Mouse (Mus musculus) c-Kit-negative CD71-positive TER-119-positive erythroid progenitor cells, embryonic 14.5 days (primary cell): ENCODE results near the gene Rnf212b.
"Not testable (repeated sequence)": the region's sequence is repeated elsewhere in the genome, so short reads cannot be mapped to it uniquely, and the experiment has no call there.

Source experiments
- DNase-seq: peaks from one replicate; pipeline ENCODE4 v3.0.0-alpha.2; 2013; ENCODE audit warnings: low read depth, low spot score

Rnf212b gene

DNA sequence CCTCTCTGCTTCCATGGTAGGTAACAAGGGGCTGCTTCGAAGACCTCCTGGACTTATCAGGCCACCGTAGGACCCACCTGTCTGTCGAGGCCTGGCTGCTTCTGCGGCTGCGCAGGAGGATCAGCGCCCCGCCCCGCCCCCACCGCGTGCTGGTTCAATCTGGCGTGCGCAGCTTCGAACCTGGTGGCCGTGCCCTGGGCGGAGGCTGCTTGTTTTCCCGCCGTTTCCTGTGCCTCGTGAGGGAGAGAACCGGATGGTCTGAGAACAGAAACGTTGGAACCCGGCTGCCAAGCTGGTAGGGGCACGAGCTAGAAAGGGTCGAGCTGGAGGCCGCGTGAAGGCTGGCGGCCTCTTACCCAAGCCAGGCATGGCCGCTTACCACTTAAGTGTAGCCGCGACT, at the start of gene Rnf212b:
Rnf212b (plus strand) TSS at position 151 of the 400 bp plus-strand sequence.
- DNase-seq: no peak

DNA sequence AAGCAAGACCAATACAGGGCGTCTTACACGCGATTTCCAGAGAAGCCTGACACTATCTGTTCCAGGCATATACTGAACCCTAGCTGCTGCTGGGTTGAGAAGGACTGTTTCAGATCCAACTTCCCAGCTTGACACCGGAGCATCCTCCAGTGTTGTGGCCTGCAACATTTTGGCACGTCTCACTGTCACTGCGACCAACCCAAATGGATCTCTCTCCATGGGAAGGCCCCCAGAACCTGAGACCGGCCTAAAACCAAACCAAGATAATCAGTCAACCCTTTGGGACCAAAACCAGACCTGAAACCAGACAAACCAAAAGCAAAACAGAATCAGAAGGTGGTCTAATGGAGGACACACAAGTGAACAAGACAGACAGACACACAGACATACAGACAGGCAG, 47.0 kb upstream of the Rnf212b start:
- not testable (repeated sequence) for DNase-seq

DNA sequence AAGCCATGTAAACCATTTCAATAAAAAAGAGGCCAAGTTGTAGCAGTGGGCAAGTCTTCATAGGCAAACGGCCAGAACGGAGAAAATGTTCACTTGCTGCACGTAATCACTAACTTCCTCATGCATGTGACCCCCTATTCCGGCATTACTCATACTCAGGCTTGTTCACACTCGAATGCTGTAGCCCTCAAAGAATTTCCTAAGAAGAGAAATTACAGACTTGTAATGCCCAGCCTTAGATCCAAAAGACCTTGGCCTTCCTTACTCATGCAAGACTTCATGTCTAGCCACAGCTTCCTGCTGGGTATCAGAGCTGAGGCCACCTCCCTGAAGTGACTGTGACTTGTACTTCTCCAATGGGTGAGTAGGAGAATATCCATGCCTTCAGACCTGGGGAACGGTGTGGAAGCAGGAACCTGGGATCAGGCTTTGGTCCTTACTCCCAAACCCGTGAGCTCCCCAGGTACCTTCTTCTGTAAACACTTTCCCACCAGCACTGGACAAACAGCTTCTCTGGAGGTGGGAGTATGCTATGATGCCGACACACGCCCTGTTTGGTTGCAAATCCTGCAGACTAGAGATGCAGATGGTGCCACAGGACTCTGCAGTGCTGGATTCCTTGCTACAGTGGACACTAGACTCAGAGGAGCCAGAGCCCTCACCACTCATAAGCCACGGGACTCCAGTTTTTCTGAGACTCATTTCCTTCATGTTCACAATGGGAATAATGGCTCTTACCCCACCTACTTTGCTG, 45.5 kb upstream of the Rnf212b start:
- DNase-seq: no peak

DNA sequence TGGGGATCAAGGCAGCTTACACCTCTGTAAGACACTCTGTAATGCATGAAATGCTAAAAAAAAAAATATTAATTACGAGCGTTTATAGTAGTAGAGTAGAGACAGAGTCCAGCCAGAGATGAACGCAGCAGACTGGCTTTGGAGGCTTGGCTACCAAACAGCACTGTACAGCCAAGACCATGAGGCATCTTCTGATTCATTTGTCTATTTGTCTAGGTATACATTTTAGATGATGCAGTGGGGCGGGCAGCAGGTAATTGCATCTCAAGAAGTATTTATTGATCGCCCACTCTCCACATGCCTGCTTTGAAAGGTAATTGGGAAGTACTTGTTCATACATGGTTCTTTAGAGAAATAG, 44.9 kb upstream of the Rnf212b start:
- no peak for DNase-seq

DNA sequence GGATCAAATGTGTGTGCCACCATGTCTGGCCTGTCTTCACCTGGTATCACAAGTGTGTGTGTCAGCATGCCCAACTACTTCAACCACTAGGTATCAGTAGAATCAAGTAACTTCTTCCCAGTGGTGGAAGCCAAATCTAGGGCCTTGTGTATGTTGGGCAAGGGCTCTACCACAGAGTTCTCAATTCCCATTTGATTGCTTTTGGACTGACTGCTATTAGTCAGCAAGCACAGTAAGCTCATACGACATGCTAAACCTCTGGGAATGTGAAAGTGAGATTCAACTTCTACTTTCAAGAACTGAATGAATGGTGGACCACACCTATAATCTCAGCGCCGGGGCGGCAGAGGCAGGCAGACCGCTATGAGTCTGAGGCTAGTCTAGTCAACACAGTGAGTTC, 43.6 kb upstream of the Rnf212b start:
- DNase-seq: no peak

DNA sequence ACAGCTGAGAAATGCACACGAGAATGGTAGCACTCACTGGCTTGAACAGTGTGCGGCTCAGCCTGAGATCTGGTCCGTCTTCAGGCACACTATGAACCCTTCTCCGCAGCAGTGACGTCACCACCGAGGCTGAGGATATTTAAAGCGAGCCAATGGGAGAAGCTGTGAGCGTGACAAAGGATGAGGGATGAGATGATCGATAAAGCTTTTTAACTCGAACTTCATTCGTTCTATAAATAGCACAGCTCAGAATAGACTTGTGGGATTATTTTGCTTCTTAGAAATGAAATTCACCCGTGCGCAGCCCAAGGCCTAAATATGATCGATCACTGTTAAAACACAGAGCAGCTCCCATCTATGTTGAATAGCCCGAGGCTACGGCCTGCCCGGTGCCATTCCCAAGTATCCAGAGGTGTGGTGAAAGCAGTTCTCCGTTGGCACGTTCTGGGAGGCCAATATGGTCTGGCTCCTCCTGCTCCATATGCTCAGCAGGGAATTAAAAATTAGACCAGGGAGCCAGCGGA, 41.5 kb upstream of the Rnf212b start:
- DNase-seq: no peak

DNA sequence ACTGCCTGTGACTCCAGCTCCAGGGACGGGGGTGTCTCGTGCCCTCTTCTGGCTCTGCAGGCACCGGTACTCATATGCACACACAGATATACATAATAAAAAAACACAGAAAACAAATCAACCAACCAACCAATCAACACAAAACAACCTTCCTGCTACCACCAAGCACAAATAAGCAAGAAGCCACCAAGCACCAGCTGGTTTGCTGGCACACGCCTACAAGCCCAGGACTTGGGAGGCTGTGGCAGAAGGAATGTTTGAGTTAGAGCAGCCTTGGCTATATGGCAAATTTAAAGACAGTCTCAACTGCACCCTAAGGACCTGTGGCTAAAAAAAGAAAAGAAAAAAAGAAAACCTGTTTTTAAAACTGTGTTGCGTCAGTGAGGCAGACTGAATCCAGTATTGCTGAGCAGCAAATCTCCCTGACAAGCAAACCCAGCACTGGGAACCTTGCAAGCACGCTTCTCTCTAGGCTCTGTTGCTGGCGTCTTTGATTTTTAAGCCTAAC, 38.4 kb upstream of the Rnf212b start:
- DNase-seq: no peak

DNA sequence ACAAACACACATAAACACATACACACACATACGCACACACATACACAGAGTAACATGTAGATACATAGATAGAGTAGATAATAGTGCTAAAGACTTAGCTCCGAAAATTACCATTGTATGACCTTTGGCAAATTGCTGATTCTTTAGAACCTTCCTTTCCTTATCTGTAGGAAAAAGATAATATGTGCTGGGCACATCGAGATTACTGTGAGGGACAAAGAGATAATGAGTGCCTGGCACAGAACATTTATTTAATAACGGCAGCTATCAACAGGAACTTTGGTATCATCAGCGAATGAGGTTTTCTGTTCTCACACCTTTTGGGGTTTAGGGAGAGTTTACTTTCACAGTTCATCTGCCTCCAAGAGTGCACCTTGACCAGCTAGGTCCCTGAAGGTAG, 37.2 kb upstream of the Rnf212b start:
- DNase-seq: no peak

DNA sequence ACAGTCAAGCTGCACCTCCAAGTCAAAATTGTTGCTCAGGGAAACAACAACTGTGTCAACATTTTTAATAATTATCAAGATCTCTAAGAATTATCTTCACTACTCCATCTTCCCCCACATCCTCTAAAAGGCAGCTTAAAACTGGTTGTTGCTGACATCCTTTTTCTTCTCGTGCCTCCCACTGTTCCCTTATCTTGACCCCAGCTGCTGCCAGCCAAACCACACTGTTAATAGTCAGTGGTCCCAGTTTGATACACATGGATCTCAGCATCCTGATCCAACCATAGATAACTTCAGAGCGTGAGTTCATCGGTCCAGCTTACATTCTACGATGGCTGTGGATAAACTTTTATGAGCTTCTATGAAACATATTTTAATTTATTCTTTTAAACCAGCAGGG, 36.0 kb upstream of the Rnf212b start:
- DNase-seq: no peak

DNA sequence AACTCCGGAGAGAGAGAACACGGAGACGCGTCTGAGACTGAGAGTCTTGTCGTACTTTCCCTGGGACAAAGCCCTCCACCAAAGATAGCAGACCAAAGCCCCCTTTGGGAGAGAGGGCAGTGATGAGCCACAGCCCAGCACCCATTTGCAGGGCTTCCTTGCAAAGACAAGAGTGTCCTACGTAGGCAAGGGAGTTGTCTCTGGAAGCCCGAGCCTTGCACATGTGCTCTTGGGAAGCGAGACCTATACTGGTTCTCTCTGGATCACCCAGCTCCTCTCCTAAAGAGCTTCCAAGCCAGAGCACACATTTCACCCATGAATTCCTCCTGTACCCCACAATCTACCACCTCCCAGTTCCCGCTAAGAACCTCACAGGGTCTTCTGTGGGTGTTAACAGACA, 33.9 kb upstream of the Rnf212b start:
- no peak for DNase-seq

DNA sequence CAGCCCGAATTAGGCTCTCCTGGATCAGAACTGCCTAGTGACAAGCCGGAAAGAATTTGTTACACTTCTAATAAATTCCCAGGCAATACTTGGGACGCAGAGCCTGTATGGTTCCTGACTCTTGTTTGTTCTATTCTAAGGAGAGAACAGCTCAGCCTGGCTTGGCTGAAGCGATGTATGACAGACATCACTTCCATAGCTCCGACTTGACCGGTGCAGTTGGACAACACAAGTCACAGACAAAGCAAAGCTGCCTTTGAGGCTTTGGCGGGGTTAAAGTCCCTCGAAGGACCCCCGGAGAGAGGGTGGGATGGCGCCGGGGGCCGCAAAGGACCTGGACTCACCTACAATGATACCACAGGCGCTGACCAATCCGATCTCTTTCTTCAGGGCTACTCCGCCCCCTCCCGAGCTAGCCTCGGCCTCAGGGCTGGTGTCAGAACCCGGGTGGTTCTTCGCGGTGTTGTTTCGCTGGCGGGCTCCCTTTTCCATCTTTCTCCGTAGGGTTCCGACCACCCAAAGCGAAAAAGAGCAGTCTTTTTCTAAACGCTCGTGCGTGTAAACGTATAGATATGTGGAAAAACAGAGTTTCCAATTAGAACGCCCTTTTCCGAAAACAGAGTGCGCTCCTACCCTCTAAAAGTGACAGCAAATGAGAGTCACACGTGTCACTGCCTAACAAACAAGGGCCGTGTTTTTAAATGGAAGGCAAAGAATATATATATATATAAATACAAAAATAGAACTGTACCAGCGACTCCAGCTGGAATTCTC, 32.9 kb upstream of the Rnf212b start:
- DNase-seq: no peak

DNA sequence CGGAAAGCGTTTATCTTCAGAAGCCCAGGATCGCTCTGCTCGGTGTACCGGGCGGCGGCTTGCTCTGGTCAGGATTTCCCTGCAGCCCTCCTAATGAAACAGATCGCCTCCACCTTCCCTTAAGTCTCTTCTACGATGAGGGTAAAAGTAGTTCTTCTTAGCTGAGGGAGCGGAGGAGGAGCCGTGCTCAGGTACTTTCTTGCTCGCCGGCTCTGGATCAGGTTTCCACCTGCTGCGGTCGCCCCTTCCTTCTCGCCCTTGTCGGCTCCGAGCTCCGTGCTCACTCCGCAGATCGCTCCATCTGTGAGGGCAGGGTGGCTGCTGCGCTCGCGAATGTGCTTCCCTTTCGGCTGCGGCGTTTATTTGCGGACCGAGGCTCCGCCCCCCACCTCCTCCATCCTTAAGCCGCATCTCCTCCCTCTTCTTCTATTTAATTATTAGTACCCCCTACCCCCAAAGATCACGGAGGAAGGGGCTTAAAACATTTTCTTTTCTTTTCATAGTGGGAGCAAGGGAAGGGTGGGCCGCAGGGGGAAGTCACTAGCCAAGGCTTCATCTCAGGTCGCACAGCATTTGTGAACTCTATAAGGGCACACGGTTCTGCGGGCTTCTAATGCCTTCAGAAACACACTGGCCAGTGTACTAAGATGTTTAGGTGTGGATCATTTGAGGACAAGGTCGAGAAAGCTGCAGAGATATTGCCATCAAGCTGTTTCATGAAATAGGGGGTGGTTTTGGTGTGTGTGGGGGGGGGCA, 32.2 kb upstream of the Rnf212b start, which contains the start of gene Slc7a8:
Slc7a8 (minus strand) TSS at position 337 of the 756 bp plus-strand sequence.
- no peak for DNase-seq

DNA sequence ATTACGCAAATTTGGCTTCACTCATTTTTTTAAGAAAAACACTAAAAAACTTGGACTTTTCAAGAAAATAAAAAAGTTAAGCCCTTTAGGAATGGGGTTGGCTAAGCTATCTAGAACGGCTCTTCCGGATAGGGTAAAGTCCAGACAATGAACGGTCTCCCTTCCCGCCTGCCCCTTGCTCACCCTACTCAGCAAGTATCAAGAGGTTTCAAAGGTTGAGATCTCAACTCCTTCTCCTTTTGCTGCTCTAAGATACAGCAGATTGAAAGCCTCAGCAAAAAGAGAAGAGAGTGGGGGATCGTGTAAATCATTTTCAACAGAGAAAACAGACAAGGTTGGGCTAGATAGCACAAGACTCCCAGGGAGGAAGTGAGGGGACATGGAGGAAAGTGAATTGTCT, 31.0 kb upstream of the Rnf212b start:
- DNase-seq: no peak

DNA sequence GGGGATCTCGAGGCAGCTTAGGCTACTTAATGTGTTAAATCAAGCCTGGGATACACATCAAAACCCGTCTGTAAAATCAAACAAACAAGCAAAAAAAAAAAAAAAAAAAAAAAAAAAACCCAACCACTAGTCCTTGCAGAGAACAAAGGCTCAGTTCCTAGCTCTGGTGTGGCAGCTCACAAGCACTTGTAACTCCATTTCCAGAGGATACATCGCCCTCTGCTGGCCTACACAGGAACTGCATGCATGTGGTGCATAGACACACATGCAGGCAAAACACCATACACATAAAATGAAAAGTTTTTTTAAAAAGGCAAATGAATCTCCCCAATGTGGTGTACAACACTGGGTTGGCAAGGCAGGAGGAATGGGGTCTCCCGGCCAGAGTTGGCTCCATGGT, 28.0 kb upstream of the Rnf212b start:
- DNase-seq: peak; percentile 64

DNA sequence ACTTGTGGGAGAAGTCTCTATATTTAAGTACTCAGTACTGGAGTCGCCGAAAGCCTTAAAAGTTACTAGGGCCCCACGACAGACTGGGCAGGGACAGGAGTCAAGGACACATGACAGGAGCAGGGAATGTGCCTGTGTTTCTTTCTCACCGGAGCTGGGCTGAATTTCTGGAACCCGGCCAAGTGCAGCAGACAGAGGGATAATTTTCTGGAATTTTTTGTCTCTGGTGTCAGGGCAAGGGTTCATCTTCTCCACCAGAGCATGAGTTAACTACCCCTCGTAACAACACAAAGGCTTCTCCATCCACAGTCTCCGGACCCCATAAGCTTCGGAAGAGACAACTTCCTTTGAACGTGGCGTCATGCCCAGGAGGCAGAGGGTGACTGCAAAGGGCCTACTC, 27.5 kb upstream of the Rnf212b start:
- DNase-seq: no peak

DNA sequence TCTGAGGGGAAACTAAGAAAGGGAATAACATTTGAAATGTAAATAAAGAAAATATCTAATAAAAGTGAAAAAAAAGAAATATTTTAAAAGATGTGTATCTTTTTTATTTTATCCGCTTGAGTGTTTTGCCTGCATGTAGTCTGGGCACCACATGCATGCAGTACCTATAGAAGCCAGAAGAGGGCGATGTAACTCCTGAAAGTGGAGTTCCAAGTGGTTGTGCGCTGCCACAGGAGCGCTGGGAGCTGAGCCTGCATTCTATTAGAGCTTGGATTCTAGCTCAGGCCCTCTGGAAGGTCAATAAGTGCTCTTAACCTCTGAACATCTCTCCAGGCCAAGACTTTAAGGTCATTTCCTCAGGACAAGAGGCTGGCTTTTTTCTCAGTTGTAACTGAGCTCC, 26.7 kb upstream of the Rnf212b start:
- no peak for DNase-seq

DNA sequence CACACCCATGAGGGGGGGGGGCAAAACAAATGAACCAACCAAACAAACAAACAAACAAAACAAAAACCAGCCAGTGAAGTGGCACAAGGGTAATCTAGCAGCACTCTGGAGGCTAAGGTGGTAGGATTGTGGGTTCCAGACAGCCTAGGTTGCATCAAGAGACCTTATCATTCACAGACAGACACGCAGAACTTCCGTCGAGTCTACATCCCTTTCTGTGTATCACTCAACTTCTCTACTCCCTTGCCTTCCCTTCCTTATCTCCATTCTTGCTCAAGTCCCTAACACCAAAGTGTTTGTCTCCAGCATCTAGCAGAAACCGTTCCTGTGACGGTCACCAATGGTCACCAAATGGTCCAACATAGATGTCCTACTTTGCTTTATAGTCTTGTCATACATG, 25.7 kb upstream of the Rnf212b start:
- no peak for DNase-seq

DNA sequence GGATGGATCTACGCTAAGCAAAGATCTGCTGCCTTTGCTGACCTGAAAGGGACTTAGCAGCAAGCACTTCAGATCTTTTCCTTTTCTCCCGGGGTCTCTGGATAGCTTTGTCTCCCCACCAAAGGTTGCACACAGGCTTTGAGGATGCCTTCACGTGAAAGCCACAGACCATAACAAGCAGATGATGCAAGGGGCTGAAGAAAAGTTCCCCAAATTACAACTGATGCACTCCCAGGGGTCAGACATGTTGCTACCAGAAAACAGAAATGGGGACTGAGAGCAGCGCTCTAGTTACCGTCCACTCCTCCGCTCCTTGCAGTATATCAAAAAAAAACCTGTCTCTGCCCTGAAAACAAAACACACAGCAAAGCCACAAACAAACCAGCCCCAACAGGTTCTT, 21.8 kb upstream of the Rnf212b start:
- DNase-seq: no peak

DNA sequence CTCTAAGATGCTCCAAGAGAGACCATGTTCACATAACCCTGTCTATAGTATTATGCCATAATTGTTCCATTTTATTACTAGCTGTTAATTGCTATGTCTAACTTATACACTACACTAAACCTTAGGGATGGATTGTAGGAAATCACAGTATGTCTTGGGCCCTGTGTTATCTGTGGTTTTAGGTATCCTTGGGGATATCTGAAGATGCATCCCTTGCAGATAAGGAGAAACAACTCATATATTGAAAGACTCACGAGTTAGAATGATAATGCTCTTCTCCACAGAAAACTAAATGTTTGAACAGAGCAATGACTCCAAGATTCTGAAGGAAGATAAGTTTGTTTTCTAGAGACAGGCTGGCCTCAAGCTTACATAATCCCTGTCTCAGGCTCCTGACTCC, 20.6 kb upstream of the Rnf212b start:
- no peak for DNase-seq

DNA sequence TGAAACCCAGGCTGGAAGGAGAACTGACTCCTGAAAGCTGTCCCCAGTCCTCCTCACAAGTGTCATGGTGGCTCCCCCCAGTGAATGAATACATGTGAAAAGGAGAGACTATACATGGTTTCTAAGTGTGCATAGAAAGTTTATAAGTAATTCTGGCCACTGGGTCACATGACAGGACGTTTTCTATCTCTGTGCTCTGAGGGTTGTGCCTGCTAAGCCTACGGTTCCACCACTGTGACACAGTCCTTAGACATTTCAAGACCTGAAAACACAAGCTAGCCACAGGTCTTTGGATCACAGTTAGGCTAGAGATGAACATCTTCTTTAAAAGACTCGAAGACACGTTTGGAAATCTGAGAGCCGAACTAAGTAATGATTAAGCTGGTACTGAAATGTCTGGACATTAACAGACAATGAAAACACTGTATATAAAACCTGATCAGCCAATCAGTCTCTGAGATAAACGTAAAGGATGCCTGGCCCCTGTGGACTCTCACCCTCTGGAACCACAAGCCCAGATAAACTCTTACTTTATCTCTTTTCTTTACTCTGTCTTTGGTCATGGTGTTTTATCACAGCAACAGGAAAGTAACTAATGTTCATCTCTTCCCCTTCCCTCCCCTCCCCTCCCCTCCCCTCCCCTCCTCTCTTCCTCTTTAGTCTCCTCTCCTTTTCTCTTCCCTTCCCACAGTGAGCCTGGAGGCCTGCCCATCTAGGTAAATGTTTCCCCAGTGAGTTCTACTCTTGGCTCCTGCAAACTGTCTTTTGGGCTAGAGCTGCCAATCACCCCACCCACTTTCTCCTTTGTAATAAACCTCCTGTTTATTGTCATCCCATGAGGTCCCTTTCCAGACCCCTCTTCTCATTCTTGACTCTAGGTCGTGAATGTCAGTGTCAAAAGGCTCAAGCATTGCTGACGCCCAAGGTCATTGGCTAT, 19.8 kb upstream of the Rnf212b start:
- no peak for DNase-seq

DNA sequence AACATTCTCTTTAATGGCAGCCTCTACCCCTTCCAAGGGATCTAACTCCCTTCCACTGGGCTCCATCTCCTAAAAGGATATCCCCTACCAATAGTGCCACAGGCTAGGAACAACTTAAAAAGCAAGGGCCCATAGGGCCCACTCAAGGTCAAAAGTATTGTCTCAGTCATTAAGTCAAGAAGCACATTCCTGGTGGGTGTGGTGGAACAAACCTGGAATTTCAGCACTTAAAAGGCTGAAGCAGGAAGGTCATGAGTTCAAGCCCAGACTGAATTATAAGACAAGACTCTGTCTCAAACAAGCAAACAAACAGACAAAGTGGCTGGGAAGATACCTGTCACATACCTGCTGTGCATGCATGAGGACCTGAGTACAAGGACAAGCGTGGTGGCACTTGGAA, 18.0 kb upstream of the Rnf212b start:
- DNase-seq: no peak
